In genomic region chr10:81285694-81286450, GRCm38 (mm10) we compare ENCODE assay signal across 8 mouse cellular contexts. TPM values are rescaled to one million over a fixed set of nuclear protein-coding genes. Genes with fewer than 3 reads are reported as not detected.
A peak's percentile ranks its signal among the peaks of the same experiment; 100 is the strongest.
DNase-seq lines count a peak whose midpoint lies in the region; ATAC-seq and TF ChIP-seq lines count a peak whose summit lies in the region.

No protein-coding gene starts in this region.

- peak overlapping the region; percentile 72 for H3K4me2 ChIP-seq in forebrain, embryonic 13.5 days

- DNase-seq in MEL (ENCODE audit: low read depth, low spot score): peak; percentile 93
- DNase-seq in heart, postnatal 36 days: peak; percentile 91 to 97
- peak; percentile 67 to 81 for DNase-seq in layer of hippocampus, adult 18-20 months (ENCODE audit: low spot score in 2 of 2)
- peak; percentile 96 for DNase-seq in lung, postnatal 10 days
- peak; percentile 93 for DNase-seq in ovary, postnatal 14 days (ENCODE audit: low spot score)
- DNase-seq in thymus, postnatal 10 days (ENCODE audit: low spot score in 2 of 2): peak; percentile 91 to 96

- TF ChIP-seq RAD21 in MEL (IDR thresholded peaks at IDR 0.05; ENCODE audit: low read depth, low read length): no peak

- no peaks in the 10 kb centered on the region for H3K9me3 ChIP-seq in MEL (replicated peaks; ENCODE audit: insufficient read depth, low read length)
- H3K9me3 ChIP-seq in forebrain, embryonic 13.5 days (replicated peaks): no peaks in the 10 kb centered on the region

- H3K4me3 ChIP-seq in MEL (ENCODE audit: control insufficient read depth in 1 of 2, insufficient read depth in 1 of 2, low read depth in 2 of 2, low read length in 2 of 2): peak overlapping the region; percentile 48 to 85
- H3K4me3 ChIP-seq in forebrain, embryonic 13.5 days: peak overlapping the region; percentile 47

- intact Hi-C loops in heart, postnatal 36 days (cut with DNase I): no loop called here

- peak in 1 of 2 experiments; percentile 41; a peak in 1 of 4 replicates for TF ChIP-seq POLR2A in MEL (IDR thresholded peaks at IDR 0.05; ENCODE audit: control insufficient read depth in 1 of 2, insufficient read depth in 1 of 2, low read depth in 1 of 2, low read length in 2 of 2, poor library complexity in 1 of 2)

- H3K4me1 ChIP-seq in MEL (ENCODE audit: control insufficient read depth in 1 of 2, insufficient read depth in 2 of 2, low read length in 2 of 2): peaks cover 2 to 10% of the 10 kb centered on the region in 2 experiments; a peak in 3 of 4 replicates
- peaks cover 20% of the 10 kb centered on the region for H3K4me1 ChIP-seq in forebrain, embryonic 13.5 days

- TF ChIP-seq EP300 in MEL (IDR thresholded peaks at IDR 0.05; ENCODE audit: low read depth in 1 of 2, low read length in 2 of 2): 0 out of 4 replicates have a peak, but pooled peaks of 1 of the 2 experiments have one; percentile 19

- H3K79me2 ChIP-seq in MEL (ENCODE audit: control insufficient read depth, insufficient read depth, low read length, poor library complexity): no peaks in the 10 kb centered on the region

- H3K36me3 ChIP-seq in MEL (ENCODE audit: control insufficient read depth in 1 of 2, insufficient read depth in 2 of 2, low read length in 2 of 2): peaks cover 0 to 7% of the 10 kb centered on the region in 2 experiments; a peak in 2 of 4 replicates
- H3K36me3 ChIP-seq in forebrain, embryonic 13.5 days (ENCODE audit: poor library complexity, severe bottlenecking): no peaks in the 10 kb centered on the region

- H3K9ac ChIP-seq in MEL (ENCODE audit: control insufficient read depth, low read depth, low read length, poor library complexity, severe bottlenecking): peak overlapping the region; percentile 78
- peak overlapping the region; percentile 66 for H3K9ac ChIP-seq in forebrain, embryonic 13.5 days

- peak overlapping the region; percentile 35 for H3K27ac ChIP-seq in MEL (ENCODE audit: control insufficient read depth, low read depth, low read length)
- no peak overlapping the region for H3K27ac ChIP-seq in forebrain, embryonic 13.5 days

- TF ChIP-seq CTCF in MEL (IDR thresholded peaks at IDR 0.05 in 2 of 3, conservative IDR thresholded peaks at IDR 0.05 in 1 of 3; ENCODE audit: control insufficient read depth in 1 of 3, insufficient read depth in 1 of 3, low read depth in 2 of 3, low read length in 3 of 3, poor library complexity in 1 of 3, severe bottlenecking in 1 of 3): peak in 1 of 3 experiments; percentile 3; a peak in 1 of 6 replicates

- 1% methylated on average over 54 of the region's 54 CpGs for WGBS in forebrain, embryonic 13.5 days

- peak; percentile 51; the same call in 1 of the 2 replicates for ATAC-seq in cerebellum, adult (ENCODE audit: insufficient number of reproducible peaks, low FRiP score, low TSS enrichment)
- peak; percentile 83 for ATAC-seq in forebrain, embryonic 13.5 days

- no peaks in the 10 kb centered on the region for H3K27me3 ChIP-seq in MEL (ENCODE audit: control insufficient read depth in 1 of 2, insufficient read depth in 2 of 2, low read length in 2 of 2)
- peaks cover 35% of the 10 kb centered on the region for H3K27me3 ChIP-seq in forebrain, embryonic 13.5 days

TF ChIP-seq in MEL, 35 proteins besides CTCF, POLR2A, EP300 and RAD21 (continues in another document):
- TF ChIP-seq SMC3 (IDR thresholded peaks at IDR 0.05; ENCODE audit: low read depth, low read length) (no peak), TBP (IDR thresholded peaks at IDR 0.05; ENCODE audit: low read depth, low read length) (no peak), JUND (IDR thresholded peaks at IDR 0.05; ENCODE audit: low read depth, low read length) (no peak), CHD1 (IDR thresholded peaks at IDR 0.05; ENCODE audit: low read depth, low read length) (no peak), MYC (IDR thresholded peaks at IDR 0.05; ENCODE audit: low read depth, low read length) (no peak), POLR2AphosphoS5 (IDR thresholded peaks at IDR 0.05; ENCODE audit: borderline replicate concordance, low read depth, low read length) (no peak), BHLHE40 (IDR thresholded peaks at IDR 0.05; ENCODE audit: borderline replicate concordance, low read depth, low read length) (no peak), ZKSCAN1 (IDR thresholded peaks at IDR 0.05; ENCODE audit: low read depth, low read length) (no peak), MAZ (IDR thresholded peaks at IDR 0.05; ENCODE audit: low read depth, low read length) (peak; percentile 83), ELF1 (IDR thresholded peaks at IDR 0.05; ENCODE audit: low read depth, low read length) (peak; percentile 76), ZNF384 (IDR thresholded peaks at IDR 0.05; ENCODE audit: low read depth, low read length) (peak; percentile 71), NELFE (IDR thresholded peaks at IDR 0.05; ENCODE audit: low read depth, low read length) (peak; percentile 32; the same call in 1 of the 2 replicates), RCOR1 (IDR thresholded peaks at IDR 0.05; ENCODE audit: low read depth, low read length) (0 out of 2 replicates have a peak, but pooled peaks have one; percentile 7), ETS1 (IDR thresholded peaks at IDR 0.05; ENCODE audit: low read depth, low read length) (peak; percentile 62; the same call in 1 of the 2 replicates), USF1 (IDR thresholded peaks at IDR 0.05; ENCODE audit: low read depth, low read length) (0 out of 2 replicates have a peak, but pooled peaks have one; percentile 41), E2F4 (IDR thresholded peaks at IDR 0.05; ENCODE audit: borderline replicate concordance, low read depth, low read length) (no peak), ZC3H11A (IDR thresholded peaks at IDR 0.05; ENCODE audit: low read depth, low read length) (no peak), MXI1 (IDR thresholded peaks at IDR 0.05; ENCODE audit: low read depth, low read length) (peak; percentile 56), ZMIZ1 (IDR thresholded peaks at IDR 0.05; ENCODE audit: low read depth, low read length) (no peak), USF2 (IDR thresholded peaks at IDR 0.05; ENCODE audit: borderline replicate concordance in 1 of 2, insufficient read depth in 1 of 2, low read depth in 1 of 2, low read length in 2 of 2) (no peak), TCF12 (IDR thresholded peaks at IDR 0.05; ENCODE audit: low read depth, low read length) (peak; percentile 61; the same call in 1 of the 2 replicates), GABPA (IDR thresholded peaks at IDR 0.05; ENCODE audit: low read depth, low read length) (no peak), MYB (IDR thresholded peaks at IDR 0.05; ENCODE audit: low read depth, low read length) (no peak), HCFC1 (IDR thresholded peaks at IDR 0.05; ENCODE audit: low read depth, low read length) (peak; percentile 84), CHD2 (IDR thresholded peaks at IDR 0.05; ENCODE audit: low read length) (no peak), SIN3A (IDR thresholded peaks at IDR 0.05; ENCODE audit: low read length) (peak; percentile 99), UBTF (IDR thresholded peaks at IDR 0.05; ENCODE audit: borderline replicate concordance, insufficient read depth, low read depth, low read length) (peak; percentile 72; the same call in 1 of the 2 replicates), MAX (IDR thresholded peaks at IDR 0.05; ENCODE audit: low read length) (no peak), TAL1 (IDR thresholded peaks at IDR 0.05; ENCODE audit: low read length) (no peak), NRF1 (IDR thresholded peaks at IDR 0.05; ENCODE audit: insufficient read depth, low read depth, low read length, poor library complexity, severe bottlenecking) (0 out of 2 replicates have a peak, but pooled peaks have one; percentile 18)

RNA-seq across cellular contexts. Expression of gene Tjp3, which starts 5.5 kb away (rescaled TPM):
- total RNA-seq in MEL (2012; rRNA removed): 2.5 and 2.9 TPM in 2 replicates
- 1 to 10 TPM in 1 of 2 experiments, not detected in 1; 4.9 TPM for polyA plus RNA-seq in MEL (2012; ENCODE audit: insufficient read depth in 1 of 2, insufficient read length in 2 of 2, low read depth in 1 of 2, low replicate concordance in 2 of 2, missing spikeins in 1 of 2)
- 6.2 and 7.1 TPM in 2 replicates for polyA plus RNA-seq in forebrain, embryonic 13.5 days (2015; fragmentation: Nextera tagmentation; extraction: Ambion mirVana)
- total RNA-seq in heart, postnatal 36 days (2021): under 1 TPM in 1 of 2 experiments, not detected in 1; 0.19 TPM
- 1 to 10 TPM in 1 of 2 experiments, under 1 TPM in 1; 0.62 to 1.7 TPM for total RNA-seq in layer of hippocampus, adult 18-20 months (2021)

RNA-seq across cellular contexts. Expression of gene Pip5k1c, which starts 6.9 kb away (rescaled TPM):
- 14.1 and 14.4 TPM in 2 replicates for total RNA-seq in MEL (2012; rRNA removed)
- 10 to 100 TPM in 1 of 2 experiments, not detected in 1; 40.5 TPM for polyA plus RNA-seq in MEL (2012; ENCODE audit: insufficient read depth in 1 of 2, insufficient read length in 2 of 2, low read depth in 1 of 2, low replicate concordance in 2 of 2, missing spikeins in 1 of 2)
- polyA plus RNA-seq in forebrain, embryonic 13.5 days (2015; fragmentation: Nextera tagmentation; extraction: Ambion mirVana): 73.1 and 87.2 TPM in 2 replicates
- 10 to 100 TPM; 31.5 to 33.3 TPM for total RNA-seq in heart, postnatal 36 days (2021)
- 100 to 1,000 TPM; 303 to 304 TPM for total RNA-seq in layer of hippocampus, adult 18-20 months (2021)

RNA-seq across cellular contexts. Expression of gene Apba3, which starts 19.1 kb away (rescaled TPM):
- total RNA-seq in MEL (2012; rRNA removed): 68.9 and 81.3 TPM in 2 replicates
- 10 to 100 TPM in 1 of 2 experiments, not detected in 1; 73.2 TPM for polyA plus RNA-seq in MEL (2012; ENCODE audit: insufficient read depth in 1 of 2, insufficient read length in 2 of 2, low read depth in 1 of 2, low replicate concordance in 2 of 2, missing spikeins in 1 of 2)
- 28.6 and 32.3 TPM in 2 replicates for polyA plus RNA-seq in forebrain, embryonic 13.5 days (2015; fragmentation: Nextera tagmentation; extraction: Ambion mirVana)
- total RNA-seq in heart, postnatal 36 days (2021): 100 to 1,000 TPM; 102 to 108 TPM
- total RNA-seq in layer of hippocampus, adult 18-20 months (2021): 10 to 100 TPM; 39.3 to 40.9 TPM

RNA-seq across cellular contexts. Expression of gene Mrpl54, which starts 19.1 kb away (rescaled TPM):
- 137 and 150 TPM in 2 replicates for total RNA-seq in MEL (2012; rRNA removed)
- polyA plus RNA-seq in MEL (2012; ENCODE audit: insufficient read depth in 1 of 2, insufficient read length in 2 of 2, low read depth in 1 of 2, low replicate concordance in 2 of 2, missing spikeins in 1 of 2): 100 to 1,000 TPM; 157 to 421 TPM
- polyA plus RNA-seq in forebrain, embryonic 13.5 days (2015; fragmentation: Nextera tagmentation; extraction: Ambion mirVana): 134 and 135 TPM in 2 replicates
- 10 to 100 TPM; 95.2 to 97.4 TPM for total RNA-seq in heart, postnatal 36 days (2021)
- 10 to 100 TPM; 36.9 to 40.4 TPM for total RNA-seq in layer of hippocampus, adult 18-20 months (2021)

RNA-seq across cellular contexts. Expression of gene Matk, which starts 33.1 kb away (rescaled TPM):
- total RNA-seq in MEL (2012; rRNA removed): 0.10 and 0.23 TPM in 2 replicates
- 1 to 10 TPM in 1 of 2 experiments, not detected in 1; 1.0 TPM for polyA plus RNA-seq in MEL (2012; ENCODE audit: insufficient read depth in 1 of 2, insufficient read length in 2 of 2, low read depth in 1 of 2, low replicate concordance in 2 of 2, missing spikeins in 1 of 2)
- 5.6 and 7.4 TPM in 2 replicates for polyA plus RNA-seq in forebrain, embryonic 13.5 days (2015; fragmentation: Nextera tagmentation; extraction: Ambion mirVana)
- under 1 TPM; 0.39 to 0.41 TPM for total RNA-seq in heart, postnatal 36 days (2021)
- total RNA-seq in layer of hippocampus, adult 18-20 months (2021): 100 to 1,000 TPM; 204 to 214 TPM

Comparison
In these comparisons a context has a peak if more than half of its experiments do, and no peak if none do; other contexts are left out.
1. RNA of gene Pip5k1c, which starts 6.9 kb away (total RNA-seq): 303 to 304 TPM in layer of hippocampus, adult 18-20 months; 31.5 to 33.3 TPM in heart, postnatal 36 days and 14.1 to 14.4 TPM in MEL; every median in the first group is over 4 times any median in the second.
2. Peak in every context shown above with its lines, with median percentiles within 50 percentile points of each other: DNase-seq.